Mouse (Mus musculus) layer of hippocampus, adult 18-20 months (tissue): ENCODE measurements at regions not wholly inside any gene's neighbourhood (a gene's known extent, or its start where the extent isn't known, plus 50 kb on each side); places are given as distances from the start of the nearest gene placed in this dataset.
"Not testable (repeated sequence)": the region's sequence is repeated elsewhere in the genome, so short reads cannot be mapped to it uniquely, and the experiment has no call there.

Source experiments
- DNase-seq, 2 experiments: peaks; one replicate each; pipeline ENCODE4 v3.0.0; 2022; ENCODE audit warnings: low spot score in 2 of 2

GRCm38 (mm10) chrX:91059251-91059650 is 167.3 kb downstream of the Gm44 start:
- peak in 1 of 2 experiments; percentile 1 for DNase-seq

- DNase-seq: not testable (repeated sequence)
Measured at GRCm38 (mm10) chrX:91085137-91085536, 193.2 kb downstream of the Gm44 start.
